Mouse (Mus musculus) kidney, adult 2 months (tissue): ENCODE results near the gene Sepsecs.

Experiments used
- CTCF ChIP-seq: fragments of 200-500 bp; conservative IDR thresholded peaks from 2 replicates; pipeline ENCODE4 v1.5.1; 2011; ENCODE audit warnings: low read depth, mild to moderate bottlenecking, control low read depth, low read length, moderate library complexity, mixed read lengths; ENCODE audit not compliant: insufficient read depth, insufficient read length
- POLR2A ChIP-seq: fragments of 200-500 bp; IDR thresholded peaks from one replicate; pipeline ENCODE4 v1.6.1; 2011; ENCODE audit warnings: low read depth, low read length, control low read depth

DNA sequence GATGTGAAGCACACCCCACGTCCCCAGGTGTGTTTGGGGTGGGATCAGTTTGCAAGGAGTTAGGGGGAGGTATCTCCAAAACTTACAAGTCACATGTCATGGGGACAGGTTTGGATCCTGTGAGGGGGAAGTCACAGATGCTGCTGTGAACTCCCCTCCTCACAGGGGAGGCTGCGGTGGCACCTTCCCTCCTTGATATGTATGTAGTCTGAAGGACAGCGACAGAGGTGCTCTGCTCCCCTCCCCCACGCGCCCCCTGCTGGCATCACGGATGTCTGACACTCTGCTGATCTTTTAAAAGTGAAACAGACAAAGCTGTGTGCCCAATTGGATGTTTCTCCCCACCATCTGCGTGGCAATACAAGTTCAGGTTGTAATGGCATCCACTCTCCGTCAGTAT lies 35.5 kb downstream of the Sepsecs start:
- TF ChIP-seq POLR2A: no peak
- peak; percentile 77 for TF ChIP-seq CTCF
